Mouse (Mus musculus): ENCODE results near the gene Rundc3a. TPM values are rescaled to one million over a fixed set of nuclear protein-coding genes. Genes with fewer than 3 reads are reported as not detected.

The Rundc3a gene
- total and polyA plus RNA-seq, 2 experiments from 2014 or later: 121 to 306 TPM

GRCm38 (mm10) chr11:102405544-102406285 lies 12.5 kb downstream of the Rundc3a start:
- DNase-seq: no peak
- Histone ChIP-seq H3K9ac (peak overlapping the region; percentile 76; the same call in 1 of the 2 replicates), H3K9me3 (ENCODE audit: low read length) (no peaks in the 10 kb centered on the region), H3K36me3 (ENCODE audit: insufficient read depth) (peaks cover 33% of the 10 kb centered on the region), H3K4me3 (ENCODE audit: low read depth, low read length) (no peak overlapping the region; the same call in 1 of the 2 replicates), H3K4me1 (ENCODE audit: insufficient read depth) (peaks cover 10% of the 10 kb centered on the region; the same call in 1 of the 2 replicates), H3K4me2 (ENCODE audit: low read depth) (peak overlapping the region; percentile 97; the same call in 1 of the 2 replicates), H3K27me3 (ENCODE audit: insufficient read depth, low read length) (no peaks in the 10 kb centered on the region), H3K27ac (ENCODE audit: low read depth, low read length) (no peak overlapping the region)
- TF ChIP-seq CTCF (IDR thresholded peaks at IDR 0.05; ENCODE audit: low read depth): no peak
- no peak for ATAC-seq
- 86% methylated on average over 11 of the region's 11 CpGs for WGBS

GRCm38 (mm10) chr11:102406401-102406800 lies 13.2 kb downstream of the Rundc3a start:
- H3K4me3 ChIP-seq (ENCODE audit: low read depth, low read length): peak overlapping the region; percentile 66
- peaks cover 26% of the 10 kb centered on the region for H3K36me3 ChIP-seq (ENCODE audit: insufficient read depth)
- 12% methylated on average over 3 of the region's 3 CpGs for WGBS
- H3K9me3 ChIP-seq (ENCODE audit: low read length): no peaks in the 10 kb centered on the region
- H3K27ac ChIP-seq (ENCODE audit: low read depth, low read length): no peak overlapping the region
- H3K27me3 ChIP-seq (ENCODE audit: insufficient read depth, low read length): no peaks in the 10 kb centered on the region
- peaks cover 10% of the 10 kb centered on the region; the same call in 1 of the 2 replicates for H3K4me1 ChIP-seq (ENCODE audit: insufficient read depth)
- ATAC-seq (no peak), DNase-seq (no peak)
- H3K9ac ChIP-seq: peak overlapping the region; percentile 76
- TF ChIP-seq CTCF (IDR thresholded peaks at IDR 0.05; ENCODE audit: low read depth): no peak
- peak overlapping the region; percentile 97 for H3K4me2 ChIP-seq (ENCODE audit: low read depth)

GRCm38 (mm10) chr11:102406900-102407833 lies 14.0 kb downstream of the Rundc3a start:
- peak overlapping the region; percentile 76 for H3K9ac ChIP-seq
- no peaks in the 10 kb centered on the region for H3K27me3 ChIP-seq (ENCODE audit: insufficient read depth, low read length)
- DNase-seq (peak; percentile 89), ATAC-seq (peak; percentile 57)
- peak overlapping the region; percentile 66 for H3K4me3 ChIP-seq (ENCODE audit: low read depth, low read length)
- TF ChIP-seq CTCF (IDR thresholded peaks at IDR 0.05; ENCODE audit: low read depth): no peak
- no peaks in the 10 kb centered on the region for H3K9me3 ChIP-seq (ENCODE audit: low read length)
- peaks cover 18% of the 10 kb centered on the region for H3K36me3 ChIP-seq (ENCODE audit: insufficient read depth)
- 6% methylated on average over 74 of the region's 85 CpGs for WGBS
- H3K27ac ChIP-seq (ENCODE audit: low read depth, low read length): peak overlapping the region; percentile 77
- H3K4me2 ChIP-seq (ENCODE audit: low read depth): peak overlapping the region; percentile 97
- peaks cover 10% of the 10 kb centered on the region; the same call in 1 of the 2 replicates for H3K4me1 ChIP-seq (ENCODE audit: insufficient read depth)

GRCm38 (mm10) chr11:102407834-102408215 lies 14.6 kb downstream of the Rundc3a start, which contains the start of gene Slc25a39:
Gene Slc25a39, minus strand, starts transcription at chr11:102407946.
- H3K4me2 ChIP-seq (ENCODE audit: low read depth): peak within 1 kb of the TSS; percentile 97
- no peak for TF ChIP-seq CTCF (IDR thresholded peaks at IDR 0.05; ENCODE audit: low read depth)
- peak within 1 kb of the TSS; percentile 77 for H3K27ac ChIP-seq (ENCODE audit: low read depth, low read length)
- no peak for DNase-seq
- WGBS: 1% methylated on average over 19 of the region's 19 CpGs
- H3K4me1 ChIP-seq (ENCODE audit: insufficient read depth): peaks cover 10% of the 10 kb centered on the region; the same call in 1 of the 2 replicates
- H3K27me3 ChIP-seq (ENCODE audit: insufficient read depth, low read length): no peaks in the 10 kb centered on the region
- peak within 1 kb of the TSS; percentile 76 for H3K9ac ChIP-seq
- peaks cover 12% of the 10 kb centered on the region for H3K36me3 ChIP-seq (ENCODE audit: insufficient read depth)
- no peak for ATAC-seq
- no peaks in the 10 kb centered on the region for H3K9me3 ChIP-seq (ENCODE audit: low read length)
- peak within 1 kb of the TSS; percentile 66 for H3K4me3 ChIP-seq (ENCODE audit: low read depth, low read length)

- Histone ChIP-seq H3K36me3 (ENCODE audit: insufficient read depth) (peaks cover 7% of the 10 kb centered on the region; the same call in 1 of the 2 replicates), H3K9ac (no peak overlapping the region), H3K27ac (ENCODE audit: low read depth, low read length) (peak overlapping the region; percentile 62; the same call in 1 of the 2 replicates), H3K4me2 (ENCODE audit: low read depth) (peak overlapping the region; percentile 97), H3K4me3 (ENCODE audit: low read depth, low read length) (peak overlapping the region; percentile 66), H3K9me3 (ENCODE audit: low read length) (no peaks in the 10 kb centered on the region), H3K27me3 (ENCODE audit: insufficient read depth, low read length) (no peaks in the 10 kb centered on the region), H3K4me1 (ENCODE audit: insufficient read depth) (peaks cover 10% of the 10 kb centered on the region; the same call in 1 of the 2 replicates)
- no peak; the same call in 1 of the 2 replicates for TF ChIP-seq CTCF (IDR thresholded peaks at IDR 0.05; ENCODE audit: low read depth)
- DNase-seq: peak; percentile 98
- ATAC-seq: peak; percentile 96
- 1% methylated on average over 32 of the region's 32 CpGs for WGBS
These were observed 15.2 kb downstream of the Rundc3a start for GRCm38 (mm10) chr11:102408344-102408876.

All from forebrain, postnatal 0 days (tissue).